Mouse (Mus musculus): ENCODE measurements around the gene Gadd45a. TPM values are rescaled to one million over a fixed set of nuclear protein-coding genes. Genes with fewer than 3 reads are reported as not detected.

The Gadd45a gene
- polyA plus RNA-seq (2015; fragmentation: Nextera tagmentation; extraction: Ambion mirVana): 16.6 and 18.9 TPM in 2 replicates

- 2% methylated on average over 65 of the region's 69 CpGs for WGBS
- no peaks in the 10 kb centered on the region for H3K36me3 ChIP-seq
- peak within 1 kb of the TSS; percentile 95 for H3K27ac ChIP-seq
- no peaks in the 10 kb centered on the region for H3K9me3 ChIP-seq
- ATAC-seq (ENCODE audit: borderline replicate concordance, extremely low read depth, low FRiP score, low TSS enrichment): peak; percentile 98
- H3K27me3 ChIP-seq: no peaks in the 10 kb centered on the region
- peak within 1 kb of the TSS; percentile 83 for H3K4me2 ChIP-seq
- peak within 1 kb of the TSS; percentile 87 for H3K9ac ChIP-seq
- peak within 1 kb of the TSS; percentile 88 for H3K4me3 ChIP-seq
- peaks cover 14% of the 10 kb centered on the region for H3K4me1 ChIP-seq
Observed at GRCm38 (mm10) chr6:67036837-67037628, at the start of gene Gadd45a. Gene Gadd45a (minus strand): TSS chr6:67037457.

DNA sequence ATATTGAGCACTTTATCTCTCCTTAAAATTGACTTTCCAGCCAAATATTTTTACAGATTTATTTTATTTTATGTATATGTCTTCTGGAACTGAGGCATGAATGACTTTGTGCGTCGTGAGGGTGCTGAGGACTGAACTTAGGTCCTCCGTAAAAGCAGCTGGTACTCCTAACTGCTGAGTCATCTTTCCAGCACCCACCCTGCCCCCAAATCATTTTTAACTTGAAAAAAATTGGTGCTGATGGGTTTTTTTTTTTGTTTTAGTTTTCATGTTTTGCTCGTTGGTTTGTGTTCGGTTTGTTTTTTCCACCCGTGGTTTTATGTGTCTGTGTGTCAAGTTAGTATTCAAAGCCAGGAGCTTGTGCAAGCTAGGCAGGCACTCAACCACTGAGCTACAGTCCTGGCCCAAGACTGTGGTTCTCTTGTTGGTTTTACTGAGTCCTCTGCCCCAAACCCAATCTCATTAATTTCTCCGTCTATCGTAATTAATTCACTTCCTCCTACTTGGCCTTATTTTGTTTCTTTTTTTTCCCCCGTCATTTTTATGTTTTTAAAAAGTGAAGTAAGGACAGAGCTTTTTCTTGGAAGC, 48.7 kb upstream of the Gadd45a start:
- no peaks in the 10 kb centered on the region for H3K4me1 ChIP-seq
- H3K9me3 ChIP-seq: no peaks in the 10 kb centered on the region
- ATAC-seq (ENCODE audit: borderline replicate concordance, extremely low read depth, low FRiP score, low TSS enrichment): no peak
- H3K4me2 ChIP-seq: no peak overlapping the region
- H3K4me3 ChIP-seq: no peak overlapping the region
- H3K27ac ChIP-seq: no peak overlapping the region
- H3K36me3 ChIP-seq: no peaks in the 10 kb centered on the region
- no peaks in the 10 kb centered on the region for H3K27me3 ChIP-seq
- H3K9ac ChIP-seq: no peak overlapping the region
- 78% methylated on average over 9 of the region's 9 CpGs for WGBS

DNA sequence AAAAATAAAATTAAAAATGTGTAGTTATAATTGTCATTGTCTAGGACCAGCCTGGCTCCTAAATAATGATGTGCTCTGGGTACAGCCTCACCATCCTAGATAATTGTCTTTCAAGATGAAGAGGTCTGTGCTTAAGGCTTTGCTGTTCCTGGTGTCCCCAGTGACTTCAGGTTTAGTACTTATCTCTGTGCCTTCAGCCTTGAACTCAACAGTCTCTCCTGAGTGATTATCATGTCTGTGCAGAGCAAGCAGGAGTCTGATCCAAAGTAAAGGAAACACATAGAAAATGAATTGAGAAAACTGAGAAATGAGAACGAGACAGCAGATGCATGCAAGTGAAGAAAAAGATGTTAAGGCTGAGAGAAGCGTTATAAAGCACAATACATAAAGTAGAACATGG, 47.2 kb upstream of the Gadd45a start:
- no peaks in the 10 kb centered on the region for H3K36me3 ChIP-seq
- no peaks in the 10 kb centered on the region for H3K9me3 ChIP-seq
- no peak overlapping the region for H3K4me3 ChIP-seq
- H3K4me1 ChIP-seq: no peaks in the 10 kb centered on the region
- no peak overlapping the region for H3K9ac ChIP-seq
- no peaks in the 10 kb centered on the region for H3K27me3 ChIP-seq
- no peak for ATAC-seq (ENCODE audit: borderline replicate concordance, extremely low read depth, low FRiP score, low TSS enrichment)
- WGBS: 88% methylated on average over 2 of the region's 2 CpGs
- no peak overlapping the region for H3K27ac ChIP-seq
- H3K4me2 ChIP-seq: no peak overlapping the region

DNA sequence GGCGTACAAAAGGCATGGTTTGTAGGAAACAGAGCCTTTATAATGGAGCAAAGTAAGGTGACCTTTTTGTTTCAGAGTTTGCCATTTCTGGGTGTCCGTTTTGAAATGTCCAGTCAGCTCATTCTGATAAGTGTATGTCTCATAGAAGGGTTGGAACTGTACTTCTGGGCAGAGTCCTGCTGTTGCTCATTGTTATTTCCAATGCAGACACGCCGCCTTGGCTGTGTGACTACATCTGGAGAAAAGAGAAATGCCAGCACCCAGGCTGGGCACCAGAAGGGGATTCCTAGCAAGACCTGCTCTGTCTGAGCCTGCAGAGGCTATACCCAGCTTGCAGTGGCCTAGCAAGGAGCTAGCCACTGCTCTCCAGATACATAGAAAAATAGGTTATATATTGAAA, 43.9 kb upstream of the Gadd45a start:
- H3K27me3 ChIP-seq: no peaks in the 10 kb centered on the region
- H3K4me1 ChIP-seq: peaks cover 15% of the 10 kb centered on the region; the same call in 1 of the 2 replicates
- no peak overlapping the region for H3K4me2 ChIP-seq
- no peaks in the 10 kb centered on the region for H3K36me3 ChIP-seq
- no peak overlapping the region for H3K4me3 ChIP-seq
- ATAC-seq (ENCODE audit: borderline replicate concordance, extremely low read depth, low FRiP score, low TSS enrichment): no peak
- 81% methylated on average over 4 of the region's 4 CpGs for WGBS
- H3K9me3 ChIP-seq: no peaks in the 10 kb centered on the region
- no peak overlapping the region for H3K9ac ChIP-seq
- no peak overlapping the region for H3K27ac ChIP-seq

GRCm38 (mm10) chr6:67078076-67078475, 40.8 kb upstream of the Gadd45a start:
- no peak overlapping the region for H3K9ac ChIP-seq
- H3K4me1 ChIP-seq: peaks cover 24% of the 10 kb centered on the region; the same call in 1 of the 2 replicates
- H3K27ac ChIP-seq: no peak overlapping the region
- H3K4me2 ChIP-seq: no peak overlapping the region
- H3K4me3 ChIP-seq: no peak overlapping the region
- H3K36me3 ChIP-seq: no peaks in the 10 kb centered on the region
- H3K9me3 ChIP-seq: no peaks in the 10 kb centered on the region
- H3K27me3 ChIP-seq: no peaks in the 10 kb centered on the region
- 80% methylated on average over 3 of the region's 3 CpGs for WGBS
- no peak for ATAC-seq (ENCODE audit: borderline replicate concordance, extremely low read depth, low FRiP score, low TSS enrichment)

GRCm38 (mm10) chr6:67077477-67077876, 40.2 kb upstream of the Gadd45a start:
- Histone ChIP-seq H3K4me2 (no peak overlapping the region), H3K9ac (no peak overlapping the region), H3K4me1 (peaks cover 28% of the 10 kb centered on the region; the same call in 1 of the 2 replicates), H3K27ac (no peak overlapping the region), H3K4me3 (no peak overlapping the region), H3K9me3 (no peaks in the 10 kb centered on the region), H3K27me3 (no peaks in the 10 kb centered on the region), H3K36me3 (no peaks in the 10 kb centered on the region)
- WGBS: 16% methylated on average over 3 of the region's 3 CpGs
- peak; percentile 60; the same call in 1 of the 2 replicates for ATAC-seq (ENCODE audit: borderline replicate concordance, extremely low read depth, low FRiP score, low TSS enrichment)

GRCm38 (mm10) chr6:67076348-67076747, 39.1 kb upstream of the Gadd45a start:
- H3K27me3 ChIP-seq: no peaks in the 10 kb centered on the region

GRCm38 (mm10) chr6:67074868-67075267, 37.6 kb upstream of the Gadd45a start:
- no peak for ATAC-seq (ENCODE audit: borderline replicate concordance, extremely low read depth, low FRiP score, low TSS enrichment)
- no peak overlapping the region for H3K9ac ChIP-seq
- H3K4me1 ChIP-seq: peaks cover 33% of the 10 kb centered on the region; the same call in 1 of the 2 replicates
- H3K36me3 ChIP-seq: no peaks in the 10 kb centered on the region
- no peak overlapping the region for H3K4me2 ChIP-seq
- no peaks in the 10 kb centered on the region for H3K27me3 ChIP-seq
- H3K27ac ChIP-seq: no peak overlapping the region
- H3K4me3 ChIP-seq: no peak overlapping the region
- no peaks in the 10 kb centered on the region for H3K9me3 ChIP-seq

More at GRCm38 (mm10) chr6:67076348-67076747, 39.1 kb upstream of the Gadd45a start:
- no peak overlapping the region for H3K4me3 ChIP-seq
- H3K9ac ChIP-seq: no peak overlapping the region
- H3K27ac ChIP-seq: no peak overlapping the region
- no peaks in the 10 kb centered on the region for H3K9me3 ChIP-seq
- no peak overlapping the region for H3K4me2 ChIP-seq
- no peaks in the 10 kb centered on the region for H3K36me3 ChIP-seq
- H3K4me1 ChIP-seq: peaks cover 28% of the 10 kb centered on the region; the same call in 1 of the 2 replicates
- WGBS: 35% methylated on average over 1 of the region's 1 CpGs
- ATAC-seq (ENCODE audit: borderline replicate concordance, extremely low read depth, low FRiP score, low TSS enrichment): no peak

DNA sequence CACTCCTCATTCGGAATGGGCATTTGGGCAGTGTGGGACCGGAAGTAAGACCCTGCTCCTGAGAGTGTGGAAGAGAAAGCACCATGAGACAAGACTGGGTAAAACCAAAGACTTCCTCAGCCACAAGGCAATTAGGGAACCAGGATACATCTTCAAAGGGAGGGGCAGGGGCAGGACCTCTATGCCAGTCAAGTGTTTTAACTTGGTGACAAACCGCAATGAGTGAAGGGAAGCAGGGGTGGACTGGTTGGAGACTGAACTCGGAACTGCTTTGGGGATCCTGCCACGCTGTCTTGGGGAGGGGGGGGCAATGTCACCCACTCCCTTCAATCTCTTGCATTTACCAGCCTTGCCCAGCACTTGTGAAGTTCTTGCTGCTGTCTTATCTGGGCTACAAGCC, 36.7 kb upstream of the Gadd45a start:
- H3K27me3 ChIP-seq: no peaks in the 10 kb centered on the region
- no peak overlapping the region for H3K4me2 ChIP-seq
- 62% methylated on average over 5 of the region's 5 CpGs for WGBS
- no peak overlapping the region for H3K9ac ChIP-seq
- ATAC-seq (ENCODE audit: borderline replicate concordance, extremely low read depth, low FRiP score, low TSS enrichment): no peak
- no peaks in the 10 kb centered on the region for H3K36me3 ChIP-seq
- H3K27ac ChIP-seq: no peak overlapping the region
- peaks cover 41% of the 10 kb centered on the region; the same call in 1 of the 2 replicates for H3K4me1 ChIP-seq
- H3K4me3 ChIP-seq: no peak overlapping the region
- H3K9me3 ChIP-seq: no peaks in the 10 kb centered on the region

DNA sequence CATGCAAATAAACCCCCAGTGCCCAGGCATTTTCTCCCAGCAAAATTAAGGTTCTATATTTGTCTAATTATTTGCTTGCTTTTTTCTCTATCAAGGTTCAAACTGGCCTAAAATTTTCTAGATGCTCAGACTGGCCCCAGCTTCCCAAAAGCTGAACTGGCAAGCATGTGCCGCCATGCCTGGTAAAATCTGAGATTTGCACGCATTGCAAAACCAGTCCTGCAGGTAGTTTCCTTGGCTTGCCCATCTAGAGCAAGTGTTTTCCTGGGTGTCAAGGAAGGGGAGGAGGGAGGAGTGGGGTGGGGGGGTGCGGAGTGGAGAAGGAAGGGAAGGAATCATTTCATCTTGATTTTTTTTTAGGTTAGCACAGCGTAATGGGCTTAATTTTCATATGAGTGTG, 36.2 kb upstream of the Gadd45a start:
- no peak overlapping the region for H3K27ac ChIP-seq
- H3K9ac ChIP-seq: no peak overlapping the region
- H3K4me3 ChIP-seq: no peak overlapping the region
- H3K27me3 ChIP-seq: no peaks in the 10 kb centered on the region
- H3K4me1 ChIP-seq: peaks cover 41% of the 10 kb centered on the region; the same call in 1 of the 2 replicates
- WGBS: 76% methylated on average over 4 of the region's 4 CpGs
- no peak overlapping the region for H3K4me2 ChIP-seq
- no peaks in the 10 kb centered on the region for H3K9me3 ChIP-seq
- ATAC-seq (ENCODE audit: borderline replicate concordance, extremely low read depth, low FRiP score, low TSS enrichment): no peak
- H3K36me3 ChIP-seq: no peaks in the 10 kb centered on the region

DNA sequence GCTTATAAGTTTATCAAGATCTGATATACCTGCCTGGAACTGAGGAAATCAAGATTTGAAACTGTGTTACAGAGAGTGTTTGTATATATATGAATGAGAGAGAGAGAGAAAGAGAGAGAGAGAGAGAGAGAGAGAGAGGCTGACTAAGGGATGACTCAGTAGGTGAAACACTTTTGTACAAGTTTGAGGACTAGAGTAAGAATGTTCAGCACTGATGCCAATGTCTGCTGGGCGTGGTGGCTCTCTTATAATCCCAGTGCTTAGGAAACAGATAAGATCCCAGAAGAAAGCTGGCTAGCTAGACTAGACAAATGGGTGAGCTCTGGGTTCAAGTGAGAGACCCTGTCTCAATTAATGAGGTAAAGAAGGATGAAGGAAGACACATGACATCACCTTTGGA, 34.4 kb upstream of the Gadd45a start:
- Histone ChIP-seq H3K4me1 (peaks cover 30% of the 10 kb centered on the region; the same call in 1 of the 2 replicates), H3K27ac (no peak overlapping the region), H3K9me3 (no peaks in the 10 kb centered on the region), H3K4me2 (no peak overlapping the region), H3K27me3 (no peaks in the 10 kb centered on the region), H3K9ac (no peak overlapping the region), H3K36me3 (no peaks in the 10 kb centered on the region), H3K4me3 (no peak overlapping the region)
- 69% methylated on average over 1 of the region's 1 CpGs for WGBS
- ATAC-seq (ENCODE audit: borderline replicate concordance, extremely low read depth, low FRiP score, low TSS enrichment): no peak

DNA sequence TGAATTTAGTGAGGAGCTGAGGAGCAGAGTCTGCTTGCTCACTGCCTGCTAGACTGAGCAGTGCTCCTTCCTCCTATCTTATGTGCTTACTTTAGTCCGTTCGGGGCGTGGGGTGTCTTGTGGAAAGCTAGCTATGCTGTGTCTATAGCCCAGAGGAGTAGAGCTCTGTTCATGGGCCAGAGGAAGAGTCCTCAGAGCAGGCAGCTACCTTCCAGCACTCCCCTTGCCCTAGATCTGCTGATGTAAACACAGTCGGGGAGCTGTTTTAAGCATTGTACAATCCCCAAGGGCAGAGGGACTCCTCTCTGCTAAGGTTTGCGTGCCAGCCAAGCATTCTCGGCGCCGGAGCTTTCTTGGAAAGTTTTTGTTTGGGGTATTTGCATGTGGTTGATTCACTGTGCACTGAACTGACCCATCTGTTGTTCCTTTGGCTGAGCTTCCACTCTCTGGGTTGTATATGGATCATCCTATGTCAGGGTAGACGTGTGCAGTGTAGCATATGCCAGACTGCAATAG, 32.6 kb upstream of the Gadd45a start:
- no peak overlapping the region for H3K9ac ChIP-seq

More for the DNA sequence above, 32.6 kb upstream of the Gadd45a start:
- Histone ChIP-seq H3K4me1 (peaks cover 18% of the 10 kb centered on the region; the same call in 1 of the 2 replicates), H3K27ac (peak overlapping the region; percentile 73), H3K27me3 (no peaks in the 10 kb centered on the region), H3K9me3 (no peaks in the 10 kb centered on the region), H3K36me3 (no peaks in the 10 kb centered on the region), H3K4me3 (no peak overlapping the region), H3K4me2 (peak overlapping the region; percentile 33)
- WGBS: 28% methylated on average over 9 of the region's 9 CpGs
- peak; percentile 88 for ATAC-seq (ENCODE audit: borderline replicate concordance, extremely low read depth, low FRiP score, low TSS enrichment)

All from lung, embryonic 15.5 days (tissue).